Mouse (Mus musculus) neural tube, embryonic 12.5 days (tissue): ENCODE measurements at regions not wholly inside any gene's neighbourhood (a gene's known extent, or its start where the extent isn't known, plus 50 kb on each side); places are given as distances from the start of the nearest gene placed in this dataset.

Experiments used
- ATAC-seq: fragments of 200-750 bp; cut with Nextera tagmentation; 2 replicates; pipeline ENCODE4 v1.8.0; 2017; ENCODE audit warnings: low read depth, mild to moderate bottlenecking, moderate TSS enrichment, moderate library complexity; ENCODE audit not compliant: low FRiP score
- H3K27ac ChIP-seq: fragments of 300-500 bp; sonication (generic); 2 replicates; pipeline ENCODE4 v1.5.1; 2016
- H3K27me3 ChIP-seq: fragments of 300-500 bp; sonication (generic); replicated peaks from 2 replicates; pipeline ENCODE4 v1.6.1; 2016; ENCODE audit warnings: mild to moderate bottlenecking
- H3K36me3 ChIP-seq: fragments of 300-500 bp; sonication (generic); 2 replicates; pipeline ENCODE4 v1.6.1; 2016; ENCODE audit warnings: mild to moderate bottlenecking
- H3K4me1 ChIP-seq: fragments of 300-500 bp; sonication (generic); 2 replicates; pipeline ENCODE4 v1.6.1; 2016
- H3K4me2 ChIP-seq: fragments of 300-500 bp; sonication (generic); replicated peaks from 2 replicates; pipeline ENCODE4 v1.6.1; 2016; ENCODE audit warnings: mild to moderate bottlenecking
- H3K4me3 ChIP-seq: fragments of 300-500 bp; sonication (generic); 2 replicates; pipeline ENCODE4 v1.5.1; 2016
- H3K9ac ChIP-seq: fragments of 300-500 bp; sonication (generic); 2 replicates; pipeline ENCODE4 v1.6.1; 2016; ENCODE audit warnings: mild to moderate bottlenecking
- H3K9me3 ChIP-seq: fragments of 300-500 bp; sonication (generic); 2 replicates; pipeline ENCODE4 v1.6.1; 2016; ENCODE audit warnings: mild to moderate bottlenecking
- WGBS: fragments of 180-500 bp; shearing (Covaris S2); methylation state at CpG from one replicate; pipeline ENCODE4 v1.1.7; 2016; 5-methylcytosine and 5-hydroxymethylcytosine counted together

GRCm38 (mm10) chr7:121589088-121589605 is 117.9 kb downstream of the Usp31 start:
- no peak overlapping the region for H3K4me3 ChIP-seq
- H3K27me3 ChIP-seq, result no peaks in the 10 kb centered on the region
- ATAC-seq, result peak; percentile 78
- H3K4me1 ChIP-seq, result peaks cover 7% of the 10 kb centered on the region; the same call in 1 of the 2 replicates
- H3K9me3 ChIP-seq, result no peaks in the 10 kb centered on the region
- no peak overlapping the region for H3K9ac ChIP-seq
- H3K4me2 ChIP-seq, result no peak overlapping the region
- H3K27ac ChIP-seq, result no peak overlapping the region
- WGBS, result 54% methylated on average over 11 of the region's 11 CpGs
- no peaks in the 10 kb centered on the region for H3K36me3 ChIP-seq

GRCm38 (mm10) chr7:121587713-121588112 is 119.3 kb downstream of the Usp31 start:
- Histone ChIP-seq H3K36me3 (no peaks in the 10 kb centered on the region), H3K4me2 (no peak overlapping the region)
- 54% methylated on average over 2 of the region's 2 CpGs for WGBS

GRCm38 (mm10) chr7:121585721-121586120 is 121.3 kb downstream of the Usp31 start:
- Histone ChIP-seq H3K4me3 (no peak overlapping the region), H3K27ac (no peak overlapping the region), H3K9ac (no peak overlapping the region), H3K4me2 (no peak overlapping the region), H3K27me3 (no peaks in the 10 kb centered on the region), H3K4me1 (peaks cover 7% of the 10 kb centered on the region; the same call in 1 of the 2 replicates), H3K36me3 (no peaks in the 10 kb centered on the region), H3K9me3 (no peaks in the 10 kb centered on the region)
- ATAC-seq, result no peak
- WGBS, result 72% methylated on average over 10 of the region's 10 CpGs

More at GRCm38 (mm10) chr7:121587713-121588112, 119.3 kb downstream of the Usp31 start:
- H3K4me1 ChIP-seq, result peaks cover 7% of the 10 kb centered on the region; the same call in 1 of the 2 replicates
- H3K9ac ChIP-seq, result no peak overlapping the region
- H3K27me3 ChIP-seq, result no peaks in the 10 kb centered on the region
- ATAC-seq, result no peak
- no peaks in the 10 kb centered on the region for H3K9me3 ChIP-seq
- H3K4me3 ChIP-seq, result no peak overlapping the region
- H3K27ac ChIP-seq, result no peak overlapping the region

- Histone ChIP-seq H3K27me3 (no peaks in the 10 kb centered on the region; the same call in 1 of the 2 replicates), H3K9me3 (no peaks in the 10 kb centered on the region), H3K27ac (no peak overlapping the region), H3K4me1 (peaks cover 15% of the 10 kb centered on the region), H3K4me2 (no peak overlapping the region; the same call in 1 of the 2 replicates), H3K4me3 (no peak overlapping the region), H3K36me3 (no peaks in the 10 kb centered on the region), H3K9ac (no peak overlapping the region)
- 21% methylated on average over 4 of the region's 4 CpGs for WGBS
- ATAC-seq, result peak; percentile 85
These were observed 127.6 kb downstream of the Usp31 start for GRCm38 (mm10) chr7:121579497-121579896.

GRCm38 (mm10) chr7:121572681-121573335 is 134.2 kb downstream of the Usp31 start:
- H3K4me3 ChIP-seq, result no peak overlapping the region
- H3K9ac ChIP-seq, result no peak overlapping the region
- H3K36me3 ChIP-seq, result no peaks in the 10 kb centered on the region
- WGBS, result 88% methylated on average over 5 of the region's 5 CpGs
- H3K4me1 ChIP-seq, result 0 out of 2 replicates have a peak, but pooled peaks cover 2% of the 10 kb centered on the region
- no peak overlapping the region for H3K4me2 ChIP-seq
- no peaks in the 10 kb centered on the region; the same call in 1 of the 2 replicates for H3K27me3 ChIP-seq
- H3K9me3 ChIP-seq, result no peaks in the 10 kb centered on the region
- ATAC-seq, result no peak
- H3K27ac ChIP-seq, result no peak overlapping the region

GRCm38 (mm10) chr7:121571741-121572140 is 135.3 kb downstream of the Usp31 start:
- no peak overlapping the region for H3K4me2 ChIP-seq
- H3K27me3 ChIP-seq, result no peaks in the 10 kb centered on the region; the same call in 1 of the 2 replicates
- H3K36me3 ChIP-seq, result no peaks in the 10 kb centered on the region
- H3K27ac ChIP-seq, result no peak overlapping the region
- H3K9me3 ChIP-seq, result no peaks in the 10 kb centered on the region
- no peak overlapping the region for H3K4me3 ChIP-seq
- 40% methylated on average over 3 of the region's 3 CpGs for WGBS
- ATAC-seq, result no peak
- no peak overlapping the region for H3K9ac ChIP-seq
- 0 out of 2 replicates have a peak, but pooled peaks cover 2% of the 10 kb centered on the region for H3K4me1 ChIP-seq

- Histone ChIP-seq H3K36me3 (no peaks in the 10 kb centered on the region), H3K4me3 (no peak overlapping the region), H3K9me3 (no peaks in the 10 kb centered on the region), H3K4me2 (no peak overlapping the region), H3K27me3 (no peaks in the 10 kb centered on the region; the same call in 1 of the 2 replicates), H3K4me1 (0 out of 2 replicates have a peak, but pooled peaks cover 2% of the 10 kb centered on the region), H3K9ac (no peak overlapping the region), H3K27ac (no peak overlapping the region)
- ATAC-seq, result no peak
- WGBS, result 75% methylated on average over 4 of the region's 4 CpGs
These were observed 135.8 kb downstream of the Usp31 start for GRCm38 (mm10) chr7:121571292-121571691.

- 90% methylated on average over 7 of the region's 7 CpGs for WGBS
- no peaks in the 10 kb centered on the region for H3K9me3 ChIP-seq
- H3K9ac ChIP-seq, result no peak overlapping the region
- 0 out of 2 replicates have a peak, but pooled peaks cover 2% of the 10 kb centered on the region for H3K4me1 ChIP-seq
- H3K36me3 ChIP-seq, result no peaks in the 10 kb centered on the region
- H3K27ac ChIP-seq, result no peak overlapping the region
- no peak overlapping the region for H3K4me3 ChIP-seq
- no peak for ATAC-seq
- no peak overlapping the region for H3K4me2 ChIP-seq
- H3K27me3 ChIP-seq, result no peaks in the 10 kb centered on the region; the same call in 1 of the 2 replicates
These were observed 137.8 kb downstream of the Usp31 start for GRCm38 (mm10) chr7:121569248-121569647.

- 76% methylated on average over 2 of the region's 2 CpGs for WGBS
- Histone ChIP-seq H3K9ac (no peak overlapping the region), H3K36me3 (no peaks in the 10 kb centered on the region), H3K4me2 (no peak overlapping the region), H3K27ac (no peak overlapping the region), H3K27me3 (no peaks in the 10 kb centered on the region), H3K4me1 (0 out of 2 replicates have a peak, but pooled peaks cover 2% of the 10 kb centered on the region), H3K9me3 (no peaks in the 10 kb centered on the region), H3K4me3 (no peak overlapping the region)
- no peak for ATAC-seq
These were observed 139.0 kb downstream of the Usp31 start for GRCm38 (mm10) chr7:121568064-121568463.

- Histone ChIP-seq H3K9ac (no peak overlapping the region), H3K9me3 (no peaks in the 10 kb centered on the region), H3K4me2 (no peak overlapping the region), H3K4me3 (no peak overlapping the region), H3K4me1 (no peaks in the 10 kb centered on the region), H3K27ac (no peak overlapping the region), H3K36me3 (no peaks in the 10 kb centered on the region), H3K27me3 (no peaks in the 10 kb centered on the region)
- 47% methylated on average over 5 of the region's 5 CpGs for WGBS
- no peak for ATAC-seq
These were observed 143.5 kb downstream of the Usp31 start for GRCm38 (mm10) chr7:121563526-121563925.

GRCm38 (mm10) chr7:121555420-121555819 is 151.6 kb downstream of the Usp31 start:
- ATAC-seq, result no peak
- Histone ChIP-seq H3K4me2 (no peak overlapping the region), H3K9me3 (no peaks in the 10 kb centered on the region), H3K27ac (no peak overlapping the region), H3K9ac (no peak overlapping the region), H3K4me3 (no peak overlapping the region), H3K36me3 (no peaks in the 10 kb centered on the region), H3K4me1 (peaks cover 4% of the 10 kb centered on the region; the same call in 1 of the 2 replicates), H3K27me3 (no peaks in the 10 kb centered on the region)
- WGBS, result 60% methylated on average over 4 of the region's 4 CpGs
